Mouse (Mus musculus): ENCODE results near the gene Zfp141. TPM values are rescaled to one million over a fixed set of nuclear protein-coding genes. Genes with fewer than 3 reads are reported as not detected.
"Not testable (repeated sequence)": the region's sequence is repeated elsewhere in the genome, so short reads cannot be mapped to it uniquely, and the experiment has no call there.

Zfp141 gene
- 12.7 and 16.1 TPM in 2 replicates for polyA plus RNA-seq (2016; fragmentation: Nextera tagmentation; extraction: Ambion mirVana)

GRCm38 (mm10) chr7:42505588-42505987, at the start of gene Zfp141:
Zfp141 (minus strand) TSS chr7:42505740.
- not testable (repeated sequence) for H3K9me3 ChIP-seq; H3K4me1 ChIP-seq; H3K36me3 ChIP-seq; H3K27me3 ChIP-seq (replicated peaks); H3K27ac ChIP-seq
- Histone ChIP-seq H3K4me2 (replicated peaks) (peak within 1 kb of the TSS; percentile 58), H3K4me3 (peak within 1 kb of the TSS; percentile 62), H3K9ac (peak within 1 kb of the TSS; percentile 66)
- peak; percentile 95 for ATAC-seq (ENCODE audit: low FRiP score, low read depth)
- 1% methylated on average over 18 of the region's 18 CpGs for WGBS

DNA sequence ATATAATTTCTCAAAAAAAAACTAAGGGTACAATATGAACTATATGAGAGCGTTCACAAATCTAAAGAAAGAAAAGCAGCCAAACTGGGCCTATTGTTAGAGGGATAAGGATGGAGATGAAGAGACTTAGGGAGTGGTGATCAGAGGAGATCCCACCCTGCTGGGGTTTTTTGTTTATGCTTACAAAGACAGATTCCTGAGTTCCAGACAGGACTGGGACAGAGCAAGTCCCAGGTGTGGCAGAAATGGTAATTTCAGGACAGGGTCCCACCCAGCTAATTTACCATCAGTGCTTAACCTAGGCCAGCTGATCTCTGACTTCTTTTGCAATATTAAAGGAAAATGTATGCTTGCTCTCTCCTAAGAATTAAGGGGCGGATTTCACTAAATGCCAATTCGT, 46.2 kb upstream of the Zfp141 start:
- Histone ChIP-seq H3K27ac (no peak overlapping the region), H3K4me1 (no peaks in the 10 kb centered on the region), H3K9ac (no peak overlapping the region), H3K4me2 (replicated peaks) (no peak overlapping the region), H3K4me3 (no peak overlapping the region), H3K36me3 (no peaks in the 10 kb centered on the region), H3K27me3 (replicated peaks) (no peaks in the 10 kb centered on the region), H3K9me3 (peaks cover 15% of the 10 kb centered on the region; the same call in 1 of the 2 replicates)
- ATAC-seq (ENCODE audit: low FRiP score, low read depth), result no peak
- WGBS, result 75% methylated on average over 3 of the region's 3 CpGs

GRCm38 (mm10) chr7:42505186-42505585, 354 bp downstream of the Zfp141 start:
- Histone ChIP-seq H3K4me2 (replicated peaks) (peak overlapping the region; percentile 58), H3K4me1 (no peaks in the 10 kb centered on the region), H3K36me3 (peaks cover 11% of the 10 kb centered on the region), H3K4me3 (peak overlapping the region; percentile 62), H3K27ac (no peak overlapping the region), H3K9me3 (peaks cover 10% of the 10 kb centered on the region; the same call in 1 of the 2 replicates), H3K27me3 (replicated peaks) (no peaks in the 10 kb centered on the region), H3K9ac (peak overlapping the region; percentile 66)
- under 1% methylated on average over 20 of the region's 20 CpGs for WGBS
- peak; percentile 78 for ATAC-seq (ENCODE audit: low FRiP score, low read depth)

GRCm38 (mm10) chr7:42498248-42498647, 7.3 kb downstream of the Zfp141 start:
- no peak overlapping the region for H3K9ac ChIP-seq
- H3K4me1 ChIP-seq, result no peaks in the 10 kb centered on the region
- peaks cover 34% of the 10 kb centered on the region for H3K9me3 ChIP-seq
- no peaks in the 10 kb centered on the region for H3K27me3 ChIP-seq (replicated peaks)
- peaks cover 41% of the 10 kb centered on the region for H3K36me3 ChIP-seq
- WGBS, result 95% methylated on average over 5 of the region's 5 CpGs
- H3K4me2 ChIP-seq (replicated peaks), result no peak overlapping the region
- H3K27ac ChIP-seq, result no peak overlapping the region
- ATAC-seq (ENCODE audit: low FRiP score, low read depth), result no peak
- no peak overlapping the region for H3K4me3 ChIP-seq

- Histone ChIP-seq H3K9ac (no peak overlapping the region), H3K4me1 (no peaks in the 10 kb centered on the region), H3K4me2 (replicated peaks) (no peak overlapping the region), H3K27me3 (replicated peaks) (no peaks in the 10 kb centered on the region), H3K4me3 (no peak overlapping the region), H3K36me3 (peaks cover 41% of the 10 kb centered on the region), H3K27ac (no peak overlapping the region), H3K9me3 (peaks cover 41% of the 10 kb centered on the region)
- 90% methylated on average over 9 of the region's 9 CpGs for WGBS
- ATAC-seq (ENCODE audit: low FRiP score, low read depth), result no peak
Measured at GRCm38 (mm10) chr7:42497356-42497755, 8.2 kb downstream of the Zfp141 start.

GRCm38 (mm10) chr7:42496202-42496601, 9.3 kb downstream of the Zfp141 start:
- Histone ChIP-seq H3K9ac (no peak overlapping the region), H3K4me2 (replicated peaks) (no peak overlapping the region), H3K27me3 (replicated peaks) (no peaks in the 10 kb centered on the region), H3K4me1 (no peaks in the 10 kb centered on the region), H3K4me3 (no peak overlapping the region), H3K36me3 (peaks cover 38% of the 10 kb centered on the region), H3K9me3 (peaks cover 42% of the 10 kb centered on the region), H3K27ac (no peak overlapping the region)
- ATAC-seq (ENCODE audit: low FRiP score, low read depth), result no peak
- WGBS, result 86% methylated on average over 1 of the region's 1 CpGs

GRCm38 (mm10) chr7:42490859-42491258, 14.7 kb downstream of the Zfp141 start:
- Histone ChIP-seq H3K9ac (no peak overlapping the region), H3K4me1 (no peaks in the 10 kb centered on the region), H3K4me2 (replicated peaks) (no peak overlapping the region), H3K27me3 (replicated peaks) (no peaks in the 10 kb centered on the region), H3K9me3 (peaks cover 26% of the 10 kb centered on the region), H3K27ac (no peak overlapping the region), H3K36me3 (peaks cover 39% of the 10 kb centered on the region), H3K4me3 (no peak overlapping the region)
- 95% methylated on average over 5 of the region's 5 CpGs for WGBS
- ATAC-seq (ENCODE audit: low FRiP score, low read depth), result no peak

DNA sequence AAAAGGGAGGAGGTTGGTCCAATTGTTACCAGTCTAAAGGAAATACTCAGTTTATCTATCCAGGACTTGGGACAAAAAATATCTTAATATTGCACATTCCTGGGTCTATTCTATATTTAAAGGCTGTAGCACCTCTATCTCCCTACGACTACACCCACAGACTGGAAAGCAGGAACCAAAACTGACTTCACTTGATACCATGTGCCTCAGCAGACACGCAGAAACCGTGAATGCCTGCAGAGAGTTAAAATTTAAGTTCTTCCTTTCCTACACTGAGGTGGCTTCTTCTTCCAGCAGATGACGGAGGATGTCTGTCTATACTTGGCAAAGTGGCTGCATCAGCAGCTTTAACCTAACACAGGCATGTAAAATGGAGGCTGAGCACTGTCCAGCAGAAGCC, 15.2 kb downstream of the Zfp141 start:
- Histone ChIP-seq H3K27me3 (replicated peaks) (no peaks in the 10 kb centered on the region), H3K27ac (no peak overlapping the region), H3K9ac (no peak overlapping the region), H3K4me2 (replicated peaks) (no peak overlapping the region), H3K9me3 (peaks cover 23% of the 10 kb centered on the region), H3K4me3 (no peak overlapping the region), H3K36me3 (peaks cover 43% of the 10 kb centered on the region), H3K4me1 (no peaks in the 10 kb centered on the region)
- ATAC-seq (ENCODE audit: low FRiP score, low read depth), result no peak
- 90% methylated on average over 4 of the region's 4 CpGs for WGBS

DNA sequence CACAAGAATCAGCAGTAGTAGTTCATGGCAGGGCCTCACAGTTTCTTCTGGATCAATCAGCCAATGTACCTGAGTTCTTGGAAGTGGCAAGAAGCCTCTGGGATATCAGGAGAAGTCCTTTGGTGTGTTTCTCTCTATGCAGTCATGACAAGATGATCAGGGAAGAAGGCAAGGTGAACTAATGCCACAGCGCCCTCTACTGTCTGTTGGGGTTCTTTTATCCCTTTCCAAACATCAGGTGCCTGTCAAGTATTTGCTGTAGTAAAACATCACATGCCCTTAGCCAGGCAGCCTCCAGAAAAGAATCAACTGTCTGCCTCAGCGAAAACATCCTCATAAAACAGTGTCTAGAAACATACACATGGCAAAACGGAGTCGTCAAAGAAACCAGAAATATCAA, 50.9 kb downstream of the Zfp141 start:
- Histone ChIP-seq H3K9ac (no peak overlapping the region), H3K4me1 (no peaks in the 10 kb centered on the region), H3K27me3 (replicated peaks) (no peaks in the 10 kb centered on the region), H3K4me2 (replicated peaks) (no peak overlapping the region), H3K4me3 (no peak overlapping the region), H3K27ac (no peak overlapping the region), H3K36me3 (no peaks in the 10 kb centered on the region), H3K9me3 (peaks cover 36% of the 10 kb centered on the region)
- WGBS, result 69% methylated on average over 4 of the region's 4 CpGs
- ATAC-seq (ENCODE audit: low FRiP score, low read depth), result no peak

- no peak overlapping the region for H3K4me3 ChIP-seq
- no peaks in the 10 kb centered on the region for H3K36me3 ChIP-seq
- 51% methylated on average over 3 of the region's 3 CpGs for WGBS
- H3K27ac ChIP-seq, result no peak overlapping the region
- no peaks in the 10 kb centered on the region for H3K4me1 ChIP-seq
- no peak overlapping the region for H3K9ac ChIP-seq
- H3K27me3 ChIP-seq (replicated peaks), result no peaks in the 10 kb centered on the region
- peaks cover 63% of the 10 kb centered on the region for H3K9me3 ChIP-seq
- no peak for ATAC-seq (ENCODE audit: low FRiP score, low read depth)
- H3K4me2 ChIP-seq (replicated peaks), result no peak overlapping the region
Measured at GRCm38 (mm10) chr7:42450618-42451017, 54.9 kb downstream of the Zfp141 start.

DNA sequence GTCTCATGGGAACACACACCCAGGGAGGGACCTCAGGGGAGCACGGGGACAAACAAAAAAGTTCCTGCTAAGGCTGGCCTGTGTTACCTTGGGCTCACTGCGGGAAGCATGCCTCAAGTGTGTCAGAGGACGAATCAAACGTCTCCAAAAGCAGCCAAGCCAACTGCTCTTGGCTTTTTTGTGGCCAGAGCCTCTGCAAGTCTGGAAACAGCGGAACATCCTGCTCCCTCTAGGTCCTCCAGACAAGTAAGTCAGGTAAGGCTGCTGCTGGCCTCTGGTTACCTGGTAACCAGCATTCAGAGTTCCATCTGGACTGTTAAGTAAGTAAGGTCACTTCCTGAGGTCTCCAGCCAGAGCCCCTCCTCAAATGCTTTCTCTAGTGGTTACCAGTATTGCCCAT, 57.7 kb downstream of the Zfp141 start, which contains the start of gene 4933421I07Rik:
Gene 4933421I07Rik (minus strand): TSS at position 271 of the 400 bp plus-strand sequence.
- H3K9ac ChIP-seq, result no peak within 1 kb of the TSS
- WGBS, result 81% methylated on average over 5 of the region's 5 CpGs
- H3K9me3 ChIP-seq, result peaks cover 72% of the 10 kb centered on the region
- no peak for ATAC-seq (ENCODE audit: low FRiP score, low read depth)
- H3K4me3 ChIP-seq, result no peak within 1 kb of the TSS
- H3K4me1 ChIP-seq, result no peaks in the 10 kb centered on the region
- no peaks in the 10 kb centered on the region for H3K36me3 ChIP-seq
- H3K4me2 ChIP-seq (replicated peaks), result no peak within 1 kb of the TSS
- no peaks in the 10 kb centered on the region for H3K27me3 ChIP-seq (replicated peaks)
- H3K27ac ChIP-seq, result no peak within 1 kb of the TSS

DNA sequence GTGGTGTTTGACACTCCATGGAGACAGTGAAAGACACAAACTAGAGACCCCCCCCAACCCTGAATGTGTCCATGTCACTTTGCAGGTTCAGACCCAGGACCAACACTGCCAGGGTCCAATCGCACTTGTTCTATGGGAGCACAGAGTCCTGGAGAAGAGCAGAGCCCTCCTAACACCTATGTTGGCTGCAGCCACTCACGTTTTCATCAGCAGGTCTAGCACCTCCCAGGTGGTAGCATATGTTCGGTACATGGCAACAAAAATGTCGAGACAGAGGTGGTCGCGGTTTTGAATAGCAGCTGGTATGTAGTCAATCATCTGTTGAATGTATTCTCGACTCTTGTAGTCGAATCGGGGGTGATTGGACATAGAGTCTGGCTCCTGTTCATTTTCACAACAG, 58.2 kb downstream of the Zfp141 start:
- Histone ChIP-seq H3K9me3 (peaks cover 70% of the 10 kb centered on the region), H3K9ac (no peak overlapping the region), H3K27me3 (replicated peaks) (no peaks in the 10 kb centered on the region), H3K36me3 (no peaks in the 10 kb centered on the region), H3K4me2 (replicated peaks) (no peak overlapping the region), H3K4me3 (no peak overlapping the region), H3K4me1 (no peaks in the 10 kb centered on the region), H3K27ac (no peak overlapping the region)
- no peak for ATAC-seq (ENCODE audit: low FRiP score, low read depth)
- 86% methylated on average over 9 of the region's 9 CpGs for WGBS

Measured in neural tube, embryonic 12.5 days (tissue).